Mouse (Mus musculus): ENCODE results near the gene 1700057G04Rik. TPM values are rescaled to one million over a fixed set of nuclear protein-coding genes. Genes with fewer than 3 reads are reported as not detected.

1700057G04Rik gene
- polyA plus RNA-seq, 1 experiment from 2014 or later = not detected

GRCm38 (mm10) chr9:92377967-92378366 is 68.8 kb downstream of the 1700057G04Rik start:
- no peak for DNase-seq (ENCODE audit: low spot score)
- no peak overlapping the region for H3K27ac ChIP-seq
- no peaks in the 10 kb centered on the region for H3K27me3 ChIP-seq (ENCODE audit: insufficient read depth, poor library complexity, severe bottlenecking)
- H3K9me3 ChIP-seq = no peaks in the 10 kb centered on the region
- H3K4me3 ChIP-seq = no peak overlapping the region
- WGBS = 68% methylated on average over 1 of the region's 1 CpGs
- no peaks in the 10 kb centered on the region for H3K36me3 ChIP-seq
- H3K4me1 ChIP-seq = peaks cover 9% of the 10 kb centered on the region; the same call in 1 of the 2 replicates

DNA sequence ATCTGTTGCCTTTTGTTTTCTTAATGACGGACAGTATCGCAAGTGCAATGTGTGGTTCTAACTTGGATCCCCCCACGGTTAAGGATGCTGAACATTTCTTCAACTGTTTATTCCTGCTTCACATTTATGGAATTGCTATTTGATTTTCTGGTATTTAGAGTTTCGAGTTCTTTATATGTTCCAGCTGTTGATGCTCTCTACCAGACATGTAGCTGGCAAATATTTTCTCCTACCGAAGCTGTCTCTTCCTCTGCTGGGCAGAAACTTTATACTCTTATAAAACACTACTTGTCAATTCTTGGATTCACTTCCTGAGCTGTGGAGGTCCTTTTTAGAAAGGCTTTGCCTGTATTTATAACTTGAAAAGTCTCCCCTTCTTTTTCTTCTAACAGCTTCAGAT is 70.1 kb downstream of the 1700057G04Rik start:
- Histone ChIP-seq H3K27me3 (ENCODE audit: insufficient read depth, poor library complexity, severe bottlenecking) (no peaks in the 10 kb centered on the region), H3K9me3 (no peaks in the 10 kb centered on the region), H3K4me3 (no peak overlapping the region), H3K27ac (no peak overlapping the region), H3K4me1 (peaks cover 9% of the 10 kb centered on the region; the same call in 1 of the 2 replicates), H3K36me3 (no peaks in the 10 kb centered on the region)
- DNase-seq (ENCODE audit: low spot score) = no peak
- 79% methylated on average over 5 of the region's 5 CpGs for WGBS

DNA sequence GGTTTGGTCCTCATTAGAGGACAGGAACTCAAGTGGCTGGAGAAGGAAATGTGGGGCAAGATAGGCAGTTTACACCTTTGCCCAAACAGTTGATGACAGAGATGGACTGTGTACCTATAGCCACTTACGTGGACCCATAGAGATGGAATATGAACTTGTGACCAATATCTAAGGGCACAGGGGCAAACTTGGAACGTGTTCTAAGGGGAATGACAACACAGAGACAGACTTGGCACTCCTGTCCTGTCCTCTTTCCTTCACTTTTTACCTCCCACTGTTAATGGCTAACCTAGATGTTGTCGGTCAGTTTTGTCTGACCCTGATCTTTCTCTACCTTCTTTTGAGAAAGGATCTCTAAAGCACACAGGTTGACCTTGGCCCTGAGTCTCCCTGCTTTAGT is 74.2 kb downstream of the 1700057G04Rik start:
- no peaks in the 10 kb centered on the region for H3K4me1 ChIP-seq
- no peak overlapping the region for H3K27ac ChIP-seq
- no peaks in the 10 kb centered on the region for H3K36me3 ChIP-seq
- H3K4me3 ChIP-seq = no peak overlapping the region
- 73% methylated on average over 3 of the region's 3 CpGs for WGBS
- no peaks in the 10 kb centered on the region for H3K27me3 ChIP-seq (ENCODE audit: insufficient read depth, poor library complexity, severe bottlenecking)
- no peaks in the 10 kb centered on the region for H3K9me3 ChIP-seq
- no peak for DNase-seq (ENCODE audit: low spot score)

- Histone ChIP-seq H3K36me3 (no peaks in the 10 kb centered on the region), H3K27ac (no peak overlapping the region), H3K4me3 (no peak overlapping the region), H3K27me3 (ENCODE audit: insufficient read depth, poor library complexity, severe bottlenecking) (no peaks in the 10 kb centered on the region), H3K9me3 (no peaks in the 10 kb centered on the region), H3K4me1 (no peaks in the 10 kb centered on the region)
- 78% methylated on average over 3 of the region's 3 CpGs for WGBS
- no peak for DNase-seq (ENCODE audit: low spot score)
Observed at GRCm38 (mm10) chr9:92384401-92384800, 75.2 kb downstream of the 1700057G04Rik start.

GRCm38 (mm10) chr9:92385831-92386230 is 76.7 kb downstream of the 1700057G04Rik start:
- no peaks in the 10 kb centered on the region for H3K27me3 ChIP-seq (ENCODE audit: insufficient read depth, poor library complexity, severe bottlenecking)
- H3K4me1 ChIP-seq = no peaks in the 10 kb centered on the region
- H3K27ac ChIP-seq = no peak overlapping the region
- no peaks in the 10 kb centered on the region for H3K36me3 ChIP-seq
- H3K9me3 ChIP-seq = no peaks in the 10 kb centered on the region
- no peak overlapping the region for H3K4me3 ChIP-seq
- DNase-seq (ENCODE audit: low spot score) = no peak
- 78% methylated on average over 1 of the region's 1 CpGs for WGBS

DNA sequence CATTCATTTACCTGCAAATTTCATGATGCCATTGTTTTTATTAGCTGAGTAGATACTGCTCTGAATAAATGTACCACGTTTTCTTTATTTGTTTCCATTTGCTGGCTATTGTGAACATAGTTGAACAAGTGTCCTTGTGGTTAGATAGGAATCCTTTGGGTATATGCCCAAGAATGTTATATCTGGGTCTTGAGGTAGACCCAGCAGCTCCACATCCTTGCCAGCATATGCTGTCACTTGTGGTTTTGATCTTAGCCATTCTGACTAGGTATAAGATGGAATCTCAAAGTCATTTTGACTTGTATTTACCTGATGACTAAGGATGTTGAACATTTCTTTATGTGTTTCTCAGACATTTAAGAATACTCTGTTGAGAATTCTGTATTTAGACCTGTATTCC is 77.7 kb downstream of the 1700057G04Rik start:
- H3K27me3 ChIP-seq (ENCODE audit: insufficient read depth, poor library complexity, severe bottlenecking) = no peaks in the 10 kb centered on the region

DNA sequence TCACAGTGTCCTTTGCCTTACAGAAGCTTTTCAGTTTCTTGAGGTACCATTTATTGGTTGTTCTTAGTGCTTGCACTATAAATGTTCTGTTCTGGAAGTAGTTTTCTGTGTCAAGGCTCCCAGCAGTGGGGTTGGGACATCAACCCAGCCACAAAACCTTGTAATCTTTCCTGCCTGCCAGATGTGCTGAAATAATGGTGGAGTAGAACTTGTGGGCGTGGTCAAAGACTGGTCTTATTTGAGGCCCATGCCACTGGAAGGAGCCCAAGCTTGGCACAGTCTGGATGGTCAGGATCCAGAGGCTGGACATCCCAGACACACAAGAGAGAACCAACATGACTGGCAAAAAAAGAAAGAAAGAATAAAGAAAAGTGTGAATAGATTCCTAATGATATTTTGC is 78.2 kb downstream of the 1700057G04Rik start:
- Histone ChIP-seq H3K4me1 (no peaks in the 10 kb centered on the region), H3K36me3 (no peaks in the 10 kb centered on the region), H3K9me3 (no peaks in the 10 kb centered on the region), H3K4me3 (no peak overlapping the region), H3K27me3 (ENCODE audit: insufficient read depth, poor library complexity, severe bottlenecking) (no peaks in the 10 kb centered on the region), H3K27ac (no peak overlapping the region)
- DNase-seq (ENCODE audit: low spot score) = no peak
- WGBS = 80% methylated on average over 1 of the region's 1 CpGs

More for the DNA sequence above, 77.7 kb downstream of the 1700057G04Rik start:
- H3K4me1 ChIP-seq = no peaks in the 10 kb centered on the region
- H3K36me3 ChIP-seq = no peaks in the 10 kb centered on the region
- DNase-seq (ENCODE audit: low spot score) = no peak
- WGBS = 65% methylated on average over 1 of the region's 1 CpGs
- H3K9me3 ChIP-seq = no peaks in the 10 kb centered on the region
- H3K27ac ChIP-seq = no peak overlapping the region
- H3K4me3 ChIP-seq = no peak overlapping the region

- Histone ChIP-seq H3K9me3 (no peaks in the 10 kb centered on the region), H3K36me3 (no peaks in the 10 kb centered on the region), H3K4me1 (no peaks in the 10 kb centered on the region), H3K4me3 (no peak overlapping the region), H3K27me3 (ENCODE audit: insufficient read depth, poor library complexity, severe bottlenecking) (no peaks in the 10 kb centered on the region), H3K27ac (no peak overlapping the region)
- DNase-seq (ENCODE audit: low spot score) = no peak
- 66% methylated on average over 5 of the region's 5 CpGs for WGBS
Observed at GRCm38 (mm10) chr9:92402628-92403027, 93.5 kb downstream of the 1700057G04Rik start.

Small RNAs within 50 kb of the gene (microRNA-seq; reads per million reads assigned to microRNA genes)
- not detected for gene Mir6386

Other genes starting within 250 kb of the 1700057G04Rik start
- not detected in 2 replicates for gene Plscr5, start 116.4 kb upstream of the 1700057G04Rik start, polyA plus RNA-seq (2016; fragmentation: Nextera tagmentation; extraction: Ambion mirVana)
- gene Plscr1, start 59.6 kb upstream of the 1700057G04Rik start, polyA plus RNA-seq (2016; fragmentation: Nextera tagmentation; extraction: Ambion mirVana) = 37.8 and 38.7 TPM in 2 replicates
- gene Plscr2, start 33.8 kb upstream of the 1700057G04Rik start, polyA plus RNA-seq (2016; fragmentation: Nextera tagmentation; extraction: Ambion mirVana) = 0.85 and 2.6 TPM in 2 replicates
- gene Plscr4, start 148.0 kb downstream of the 1700057G04Rik start, polyA plus RNA-seq (2016; fragmentation: Nextera tagmentation; extraction: Ambion mirVana) = 1.0 and 1.3 TPM in 2 replicates
- gene Plod2, start 232.8 kb downstream of the 1700057G04Rik start, polyA plus RNA-seq (2016; fragmentation: Nextera tagmentation; extraction: Ambion mirVana) = 29.5 and 39.5 TPM in 2 replicates